Mouse (Mus musculus) lung, adult 2 months (tissue): ENCODE measurements at regions not wholly inside any gene's neighbourhood (a gene's known extent, or its start where the extent isn't known, plus 50 kb on each side); places are given as distances from the start of the nearest gene placed in this dataset.

ENCODE experiments used
- CTCF ChIP-seq: fragments of 200-500 bp; IDR thresholded peaks from 2 replicates; pipeline ENCODE4 v1.5.1; 2011; ENCODE audit warnings: mild to moderate bottlenecking, low read length, control low read depth; ENCODE audit not compliant: insufficient read depth
- POLR2A ChIP-seq: fragments of 200-500 bp; IDR thresholded peaks from 2 replicates; pipeline ENCODE4 v1.6.1; 2011; ENCODE audit warnings: low read depth, mild to moderate bottlenecking, control low read depth, low read length, borderline replicate concordance; ENCODE audit errors: extremely low read depth

DNA sequence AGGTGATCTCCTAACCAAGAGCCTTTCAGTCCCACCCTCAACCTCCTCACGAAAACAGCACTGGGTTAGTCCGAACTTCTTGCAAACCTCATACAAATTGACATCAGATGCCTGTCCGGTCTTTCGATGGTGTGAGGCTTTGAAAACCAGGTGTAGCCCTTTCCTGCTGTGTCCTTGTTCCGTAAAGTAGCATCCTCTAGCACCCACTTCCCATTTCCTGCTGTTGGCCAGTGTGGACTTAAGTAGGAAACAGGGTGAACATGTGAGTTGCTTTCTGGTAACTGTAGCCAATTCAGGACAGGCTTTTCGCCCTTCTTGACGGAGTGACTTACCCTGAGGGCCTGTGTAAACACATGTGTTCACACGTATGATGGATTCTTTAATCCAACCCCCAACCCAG is 232.9 kb downstream of the Ets1 start:
- TF ChIP-seq CTCF (no peak), POLR2A (no peak)
